Mouse (Mus musculus) CH12.LX (cell line): ENCODE measurements at regions not wholly inside any gene's neighbourhood (a gene's known extent, or its start where the extent isn't known, plus 50 kb on each side); places are given as distances from the start of the nearest gene placed in this dataset.

Experiments used
- DNase-seq: peaks from one replicate; pipeline ENCODE4 v3.0.0-alpha.2; 2013; ENCODE audit errors: extremely low read depth
- H3K27ac ChIP-seq: 2 replicates; pipeline ENCODE4 v1.5.1; 2012; ENCODE audit warnings: low read depth, mild to moderate bottlenecking, control low read depth, moderate library complexity; ENCODE audit not compliant: insufficient read depth
- H3K27me3 ChIP-seq: replicated peaks from 2 replicates; pipeline ENCODE3; 2012; ENCODE audit warnings: inconsistent platforms
- H3K36me3 ChIP-seq, 2 experiments: replicated peaks in 1 of 2; 2 replicates each; pipeline versions ENCODE3 to v1.6.1; 2012; ENCODE audit warnings: inconsistent platforms in 1 of 2, low read length in 1 of 2, mild to moderate bottlenecking in 1 of 2, mixed read lengths in 1 of 2, moderate library complexity in 1 of 2; ENCODE audit not compliant: control insufficient read depth in 1 of 2, insufficient read depth in 1 of 2
- H3K4me1 ChIP-seq, 2 experiments: 2 replicates each; pipeline ENCODE4 v1.6.1; 2012; ENCODE audit warnings: inconsistent platforms in 1 of 2, moderate library complexity in 1 of 2; ENCODE audit not compliant: insufficient read depth in 2 of 2, control insufficient read depth in 1 of 2
- H3K4me2 ChIP-seq: 2 replicates; pipeline ENCODE4 v1.6.1; 2012; ENCODE audit warnings: low read depth, mild to moderate bottlenecking, control low read depth; ENCODE audit not compliant: poor library complexity, insufficient read depth, severe bottlenecking
- H3K4me3 ChIP-seq, 3 experiments: fragments of 150-350 bp in 1 of 3; sonication (generic) in 1 of 3; replicated peaks in 1 of 3; 2 replicates each; pipeline versions ENCODE3 to v1.5.1; 2011 to 2012; ENCODE audit warnings: low read depth in 2 of 3, low read length in 2 of 3, mild to moderate bottlenecking in 2 of 3, moderate library complexity in 2 of 3, control low read depth in 1 of 3, improper control_type of control experiment in 1 of 3, inconsistent platforms in 1 of 3, mixed read lengths in 1 of 3; ENCODE audit not compliant: poor library complexity in 1 of 3
- H3K79me2 ChIP-seq: replicated peaks from 2 replicates; pipeline ENCODE4 v1.6.1; 2012; ENCODE audit warnings: mild to moderate bottlenecking, moderate library complexity; ENCODE audit not compliant: control insufficient read depth, poor library complexity, insufficient read depth, severe bottlenecking; ENCODE audit errors: extremely low read depth
- H3K9ac ChIP-seq: 2 replicates; pipeline ENCODE4 v1.6.1; 2012; ENCODE audit warnings: low read depth, mild to moderate bottlenecking, control low read depth, moderate library complexity; ENCODE audit not compliant: insufficient read depth
- H3K9me3 ChIP-seq: replicated peaks from 2 replicates; pipeline ENCODE3; 2012; ENCODE audit warnings: low read length, inconsistent platforms, mixed read lengths
- CHD2 ChIP-seq: IDR thresholded peaks from 2 replicates; pipeline ENCODE4 v1.6.1; 2011; ENCODE audit warnings: low read length, improper control_type of control experiment
- CTCF ChIP-seq, 2 experiments: IDR thresholded peaks in 1 of 2; conservative IDR thresholded peaks in 1 of 2; 2 replicates each; pipeline ENCODE4 v1.5.1; 2011 to 2012; ENCODE audit warnings: low read depth in 2 of 2, low read length in 2 of 2, improper control_type of control experiment in 1 of 2, inconsistent platforms in 1 of 2, mild to moderate bottlenecking in 1 of 2, moderate library complexity in 1 of 2
- E2F4 ChIP-seq: IDR thresholded peaks from 2 replicates; pipeline ENCODE4 v1.6.1; 2011; ENCODE audit warnings: low read depth, low read length, improper control_type of control experiment; ENCODE audit not compliant: insufficient replicate concordance
- ELF1 ChIP-seq: IDR thresholded peaks from 2 replicates; pipeline ENCODE4 v1.6.1; 2014; ENCODE audit warnings: low read depth, mild to moderate bottlenecking, inconsistent platforms, low read length, improper control_type of control experiment
- EP300 ChIP-seq: IDR thresholded peaks from 2 replicates; pipeline ENCODE4 v1.6.1; 2011; ENCODE audit warnings: low read length, improper control_type of control experiment
- GABPA ChIP-seq: IDR thresholded peaks from 2 replicates; pipeline ENCODE4 v1.6.1; 2012; ENCODE audit warnings: low read depth, low read length, improper control_type of control experiment, inconsistent platforms; ENCODE audit not compliant: insufficient replicate concordance
- JUN ChIP-seq: IDR thresholded peaks from 2 replicates; pipeline ENCODE4 v1.6.1; 2011; ENCODE audit warnings: low read depth, mild to moderate bottlenecking, low read length, improper control_type of control experiment, moderate library complexity; ENCODE audit not compliant: insufficient read depth
- JUND ChIP-seq: conservative IDR thresholded peaks from 2 replicates; pipeline ENCODE4 v1.6.1; 2011; ENCODE audit warnings: low read depth, low read length, improper control_type of control experiment
- MAX ChIP-seq: IDR thresholded peaks from 2 replicates; pipeline ENCODE4 v1.6.1; 2011; ENCODE audit warnings: low read length, improper control_type of control experiment
- MAZ ChIP-seq: IDR thresholded peaks from 2 replicates; pipeline ENCODE4 v1.6.1; 2012; ENCODE audit warnings: low read depth, mild to moderate bottlenecking, inconsistent platforms, low read length, improper control_type of control experiment, moderate library complexity
- MEF2A ChIP-seq: IDR thresholded peaks from 2 replicates; pipeline ENCODE4 v1.6.1; 2014; ENCODE audit warnings: low read depth, mild to moderate bottlenecking, inconsistent platforms, low read length, improper control_type of control experiment, borderline replicate concordance
- MYC ChIP-seq: IDR thresholded peaks from 2 replicates; pipeline ENCODE4 v1.6.1; 2011; ENCODE audit warnings: low read depth, mild to moderate bottlenecking, improper control_type of control experiment, low read length
- NRF1 ChIP-seq: IDR thresholded peaks from 2 replicates; pipeline ENCODE4 v1.6.1; 2014; ENCODE audit warnings: low read depth, mild to moderate bottlenecking, inconsistent platforms, low read length, improper control_type of control experiment, moderate library complexity
- RCOR1 ChIP-seq: conservative IDR thresholded peaks from 2 replicates; pipeline ENCODE4 v1.6.1; 2012; ENCODE audit warnings: low read depth, mild to moderate bottlenecking, inconsistent platforms, low read length, improper control_type of control experiment
- SMC3 ChIP-seq: IDR thresholded peaks from 2 replicates; pipeline ENCODE4 v1.6.1; 2011; ENCODE audit warnings: low read depth, low read length, improper control_type of control experiment
- TBP ChIP-seq: conservative IDR thresholded peaks from 2 replicates; pipeline ENCODE4 v1.6.1; 2011; ENCODE audit warnings: low read depth, low read length, improper control_type of control experiment
- UBTF ChIP-seq: IDR thresholded peaks from 2 replicates; pipeline ENCODE4 v1.6.1; 2012; ENCODE audit warnings: low read depth, mild to moderate bottlenecking, inconsistent platforms, low read length, improper control_type of control experiment, moderate library complexity
- ZC3H11A ChIP-seq: IDR thresholded peaks from 2 replicates; pipeline ENCODE4 v1.6.1; 2012; ENCODE audit warnings: low read depth, mild to moderate bottlenecking, inconsistent platforms, low read length, improper control_type of control experiment
- ZMIZ1 ChIP-seq: IDR thresholded peaks from 2 replicates; pipeline ENCODE4 v1.6.1; 2012; ENCODE audit warnings: low read depth, mild to moderate bottlenecking, inconsistent platforms, low read length, improper control_type of control experiment
- dilution Hi-C: fragments of 300-500 bp; cut with MboI; formaldehyde crosslinking; loops from 2 replicates; pipeline ENCODE4 v1.14.3; 2020; ENCODE audit warnings: low sequenced_read_pairs; ENCODE audit not compliant: extremely low pct_unique_long_range_greater_than_20kb, extremely low pct_ligation_motif_present
- in situ Hi-C: fragments of 300-500 bp; cut with MboI; formaldehyde crosslinking; loops from 3 replicates; pipeline ENCODE4 v1.14.3; 2019; ENCODE audit warnings: low sequenced_read_pairs, low pct_ligation_motif_present, low pct_unique_long_range_greater_than_20kb, mixed read lengths

DNA sequence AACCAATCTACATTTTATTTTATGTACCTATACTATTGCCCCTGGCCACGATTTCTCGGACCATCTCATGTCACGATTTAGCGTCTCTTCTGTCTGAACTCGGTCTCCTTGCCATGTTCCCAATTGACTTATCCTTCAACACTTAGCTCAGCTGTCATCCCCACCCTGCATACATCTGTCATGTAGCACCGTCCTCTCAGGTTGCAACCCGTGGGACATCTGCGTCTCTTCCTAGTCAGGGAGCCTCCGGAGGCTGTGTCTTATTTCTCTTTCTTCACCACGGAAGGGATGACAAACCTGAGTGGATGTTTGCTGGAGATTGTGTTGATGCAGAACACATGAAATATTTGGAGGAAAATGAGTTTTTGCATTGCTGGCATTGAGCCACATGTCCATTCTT lies 104.2 kb downstream of the Sec61b start:
- Histone ChIP-seq H3K9me3 (no peaks in the 10 kb centered on the region), H3K36me3 (no peaks in the 10 kb centered on the region), H3K27me3 (no peaks in the 10 kb centered on the region), H3K27ac (no peak overlapping the region), H3K9ac (no peak overlapping the region), H3K4me2 (no peak overlapping the region), H3K79me2 (no peaks in the 10 kb centered on the region), H3K4me3 (no peak overlapping the region), H3K4me1 (peaks cover 0 to 9% of the 10 kb centered on the region in 2 experiments; a peak in 2 of 4 replicates)
- in situ Hi-C loops (no loop called here), dilution Hi-C loops (no loop called here)
- TF ChIP-seq CTCF (conservative IDR thresholded peaks at IDR 0.05 in 1 of 2, IDR thresholded peaks at IDR 0.05 in 1 of 2; ENCODE audit: low read depth in 2 of 2, low read length in 2 of 2) (no peak), MAZ (no peak), TBP (no peak), JUN (no peak), NRF1 (no peak), ZC3H11A (no peak), E2F4 (no peak), EP300 (no peak), CHD2 (no peak), GABPA (no peak), UBTF (no peak), ELF1 (no peak), SMC3 (no peak), MAX (no peak), RCOR1 (no peak), ZMIZ1 (no peak), MYC (no peak), MEF2A (no peak)
- no peak for DNase-seq

DNA sequence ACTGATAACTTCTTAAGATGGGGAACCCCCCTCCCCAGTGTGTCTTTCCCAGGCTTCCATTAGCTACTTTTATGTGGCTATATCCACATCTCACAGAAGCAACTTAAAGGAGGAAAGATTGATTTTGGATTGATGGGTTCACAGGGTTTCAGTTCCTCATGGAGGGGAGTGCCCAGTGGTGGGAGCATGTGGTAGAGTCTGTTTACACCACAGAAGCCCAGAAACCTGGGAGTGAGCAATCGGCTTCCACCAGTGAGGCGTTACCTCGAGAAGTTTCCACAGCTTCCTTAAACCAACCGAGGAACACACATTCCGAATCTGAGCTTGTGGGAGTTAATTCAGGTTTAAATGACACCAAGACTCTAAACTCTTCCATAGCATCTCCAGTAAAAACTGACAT lies 106.1 kb downstream of the Sec61b start:
- H3K4me1 ChIP-seq: 0 out of 4 replicates have a peak, but pooled peaks cover 0 to 5% of the 10 kb centered on the region in 2 experiments
- no peaks in the 10 kb centered on the region for H3K36me3 ChIP-seq
- H3K9me3 ChIP-seq: no peaks in the 10 kb centered on the region
- in situ Hi-C loops (no loop called here), dilution Hi-C loops (no loop called here)
- TF ChIP-seq EP300 (0 out of 2 replicates have a peak, but pooled peaks have one; percentile 14), JUND (no peak)
- DNase-seq: no peak
- H3K9ac ChIP-seq: no peak overlapping the region
- H3K79me2 ChIP-seq: no peaks in the 10 kb centered on the region
- H3K27ac ChIP-seq: no peak overlapping the region
- no peak overlapping the region for H3K4me2 ChIP-seq
- no peaks in the 10 kb centered on the region for H3K27me3 ChIP-seq
- no peak overlapping the region for H3K4me3 ChIP-seq
